Mouse (Mus musculus) intestine, postnatal 0 days (tissue): ENCODE measurements around the gene Add3. TPM values are rescaled to one million over a fixed set of nuclear protein-coding genes. Genes with fewer than 3 reads are reported as not detected.

Experiments used
- ATAC-seq: fragments of 200-750 bp; cut with Nextera tagmentation; 2 replicates; pipeline ENCODE4 v1.8.0; 2017; ENCODE audit warnings: mild to moderate bottlenecking, moderate TSS enrichment, moderate library complexity
- H3K27ac ChIP-seq: fragments of 300-500 bp; sonication (generic); 2 replicates; pipeline ENCODE4 v1.5.1; 2014; ENCODE audit warnings: mild to moderate bottlenecking, low read depth, low read length, moderate library complexity
- H3K27me3 ChIP-seq: fragments of 300-500 bp; sonication (generic); replicated peaks from 2 replicates; pipeline ENCODE4 v1.6.1; 2014; ENCODE audit warnings: low read length, mixed read lengths; ENCODE audit not compliant: control insufficient read depth, insufficient read depth
- H3K36me3 ChIP-seq: fragments of 300-500 bp; sonication (generic); 2 replicates; pipeline ENCODE4 v1.6.1; 2014; ENCODE audit warnings: mild to moderate bottlenecking, moderate library complexity; ENCODE audit not compliant: control insufficient read depth, insufficient read depth
- H3K4me1 ChIP-seq: fragments of 300-500 bp; sonication (generic); replicated peaks from 2 replicates; pipeline ENCODE4 v1.6.1; 2014; ENCODE audit warnings: antibody characterized with exemption, low read length, mixed read lengths; ENCODE audit not compliant: control insufficient read depth, insufficient read depth
- H3K4me2 ChIP-seq: fragments of 300-500 bp; sonication (generic); replicated peaks from 2 replicates; pipeline ENCODE4 v1.6.1; 2014; ENCODE audit warnings: low read depth, mild to moderate bottlenecking, moderate library complexity
- H3K4me3 ChIP-seq: fragments of 300-500 bp; sonication (generic); 2 replicates; pipeline ENCODE4 v1.5.1; 2014; ENCODE audit warnings: low read depth, low read length
- H3K9ac ChIP-seq: fragments of 300-500 bp; sonication (generic); 2 replicates; pipeline ENCODE4 v1.6.1; 2014; ENCODE audit warnings: mild to moderate bottlenecking, low read depth, low read length
- H3K9me3 ChIP-seq: fragments of 300-500 bp; sonication (generic); 2 replicates; pipeline ENCODE4 v1.6.1; 2016; ENCODE audit warnings: mixed run types; ENCODE audit not compliant: control insufficient read depth
- CTCF ChIP-seq: sonication (generic); IDR thresholded peaks from 2 replicates; pipeline ENCODE4 v1.5.1; 2016; ENCODE audit warnings: low read depth, mild to moderate bottlenecking, control low read depth, antibody characterized with exemption, moderate library complexity
- WGBS: fragments of 180-500 bp; shearing (Covaris S2); extraction: QIAGEN DNeasy Blood & Tissue Kit; methylation state at CpG from one replicate; pipeline ENCODE4 v1.1.7; 2014; 5-methylcytosine and 5-hydroxymethylcytosine counted together
- polyA plus RNA-seq: library from polyadenylated mRNA; unstranded; fragments of >200 nt; fragmentation: Nextera tagmentation; extraction: Ambion mirVana; gene quantifications from 2 replicates; pipeline ENCODE4 v1.2.1, GENCODE M21; 2015

Gene Add3
- polyA plus RNA-seq, 1 experiment from 2014 or later: 46.8 TPM

- no peak for TF ChIP-seq CTCF
- WGBS: 94% methylated on average over 7 of the region's 7 CpGs
- Histone ChIP-seq H3K4me1 (no peaks in the 10 kb centered on the region), H3K9me3 (no peaks in the 10 kb centered on the region), H3K27me3 (no peaks in the 10 kb centered on the region), H3K36me3 (peaks cover 63% of the 10 kb centered on the region), H3K4me2 (no peak overlapping the region), H3K9ac (no peak overlapping the region), H3K4me3 (no peak overlapping the region), H3K27ac (no peak overlapping the region)
- no peak for ATAC-seq
Measured at GRCm38 (mm10) chr19:53233586-53233985, 93.3 kb downstream of the Add3 start.

- no peak overlapping the region for H3K27ac ChIP-seq
- no peak for ATAC-seq
- 80% methylated on average over 6 of the region's 6 CpGs for WGBS
- H3K4me1 ChIP-seq: no peaks in the 10 kb centered on the region
- TF ChIP-seq CTCF: no peak
- no peak overlapping the region for H3K4me2 ChIP-seq
- H3K9ac ChIP-seq: no peak overlapping the region
- no peaks in the 10 kb centered on the region for H3K9me3 ChIP-seq
- H3K4me3 ChIP-seq: no peak overlapping the region
- peaks cover 68% of the 10 kb centered on the region for H3K36me3 ChIP-seq
- H3K27me3 ChIP-seq: no peaks in the 10 kb centered on the region
Measured at GRCm38 (mm10) chr19:53241806-53242205, 101.6 kb downstream of the Add3 start.

GRCm38 (mm10) chr19:53243956-53244355 is 103.7 kb downstream of the Add3 start:
- Histone ChIP-seq H3K27ac (no peak overlapping the region), H3K9ac (no peak overlapping the region), H3K9me3 (no peaks in the 10 kb centered on the region), H3K4me3 (no peak overlapping the region), H3K4me2 (no peak overlapping the region), H3K36me3 (peaks cover 48% of the 10 kb centered on the region), H3K27me3 (no peaks in the 10 kb centered on the region), H3K4me1 (no peaks in the 10 kb centered on the region)
- 83% methylated on average over 10 of the region's 10 CpGs for WGBS
- no peak for ATAC-seq
- no peak for TF ChIP-seq CTCF

- no peak for TF ChIP-seq CTCF
- H3K4me1 ChIP-seq: no peaks in the 10 kb centered on the region
- ATAC-seq: no peak
- 60% methylated on average over 2 of the region's 2 CpGs for WGBS
- H3K27ac ChIP-seq: peak overlapping the region; percentile 0; the same call in 1 of the 2 replicates
- H3K9me3 ChIP-seq: no peaks in the 10 kb centered on the region
- no peak overlapping the region for H3K4me2 ChIP-seq
- H3K9ac ChIP-seq: no peak overlapping the region
- H3K36me3 ChIP-seq: peaks cover 21% of the 10 kb centered on the region
- H3K4me3 ChIP-seq: no peak overlapping the region
- no peaks in the 10 kb centered on the region for H3K27me3 ChIP-seq
Measured at GRCm38 (mm10) chr19:53247558-53247957, 107.3 kb downstream of the Add3 start.

- H3K4me2 ChIP-seq: peak overlapping the region; percentile 24; the same call in 1 of the 2 replicates
- 14% methylated on average over 11 of the region's 11 CpGs for WGBS
- H3K9ac ChIP-seq: no peak overlapping the region
- H3K4me1 ChIP-seq: no peaks in the 10 kb centered on the region
- peak; percentile 91 for TF ChIP-seq CTCF
- H3K9me3 ChIP-seq: no peaks in the 10 kb centered on the region
- peak overlapping the region; percentile 29; the same call in 1 of the 2 replicates for H3K27ac ChIP-seq
- no peak overlapping the region for H3K4me3 ChIP-seq
- peaks cover 18% of the 10 kb centered on the region for H3K36me3 ChIP-seq
- ATAC-seq: no peak
- no peaks in the 10 kb centered on the region for H3K27me3 ChIP-seq
Measured at GRCm38 (mm10) chr19:53248023-53248494, 107.8 kb downstream of the Add3 start.

GRCm38 (mm10) chr19:53251015-53251414 is 110.8 kb downstream of the Add3 start:
- Histone ChIP-seq H3K4me2 (no peak overlapping the region), H3K36me3 (peaks cover 6% of the 10 kb centered on the region), H3K4me1 (no peaks in the 10 kb centered on the region), H3K27me3 (no peaks in the 10 kb centered on the region), H3K9me3 (no peaks in the 10 kb centered on the region), H3K27ac (peak overlapping the region; percentile 65; the same call in 1 of the 2 replicates), H3K9ac (no peak overlapping the region), H3K4me3 (no peak overlapping the region)
- TF ChIP-seq CTCF: no peak
- WGBS: 48% methylated on average over 7 of the region's 7 CpGs
- peak; percentile 82 for ATAC-seq

GRCm38 (mm10) chr19:53251656-53252055 is 111.4 kb downstream of the Add3 start:
- no peaks in the 10 kb centered on the region for H3K27me3 ChIP-seq
- H3K27ac ChIP-seq: peak overlapping the region; percentile 65
- 82% methylated on average over 3 of the region's 3 CpGs for WGBS
- no peak for TF ChIP-seq CTCF
- no peak overlapping the region for H3K9ac ChIP-seq
- peaks cover 6% of the 10 kb centered on the region for H3K36me3 ChIP-seq
- no peaks in the 10 kb centered on the region for H3K9me3 ChIP-seq
- ATAC-seq: no peak
- no peak overlapping the region for H3K4me3 ChIP-seq
- H3K4me2 ChIP-seq: no peak overlapping the region
- H3K4me1 ChIP-seq: no peaks in the 10 kb centered on the region
